Mouse (Mus musculus): ENCODE results near the gene Atf3. TPM values are rescaled to one million over a fixed set of nuclear protein-coding genes. Genes with fewer than 3 reads are reported as not detected.
"Not testable (repeated sequence)": the region's sequence is repeated elsewhere in the genome, so short reads cannot be mapped to it uniquely, and the experiment has no call there.

Gene Atf3
- polyA plus RNA-seq, 1 experiment from 2014 or later = 8.2 TPM

- Histone ChIP-seq H3K27me3 (replicated peaks; ENCODE audit: insufficient read depth, low read length) (no peaks in the 10 kb centered on the region), H3K4me3 (ENCODE audit: low read depth, low read length) (no peak overlapping the region), H3K9me3 (ENCODE audit: low read length) (no peaks in the 10 kb centered on the region), H3K27ac (ENCODE audit: low read length) (no peak overlapping the region), H3K9ac (replicated peaks; ENCODE audit: low read depth) (no peak overlapping the region), H3K4me1 (ENCODE audit: insufficient read depth, low read depth, low read length) (no peaks in the 10 kb centered on the region), H3K4me2 (replicated peaks; ENCODE audit: low read depth, low read length) (no peak overlapping the region), H3K36me3 (ENCODE audit: insufficient read depth, low read length) (no peaks in the 10 kb centered on the region)
- DNase-seq (ENCODE audit: low spot score) = peak; percentile 33
- TF ChIP-seq CTCF (IDR thresholded peaks at IDR 0.05) = no peak
- TF ChIP-seq EP300 (IDR thresholded peaks at IDR 0.05) = no peak
- 22% methylated on average over 3 of the region's 3 CpGs for WGBS
- no peak; the same call in 1 of the 2 replicates for ATAC-seq
These were observed 63.5 kb downstream of the Atf3 start for GRCm38 (mm10) chr1:191154314-191154713.

DNA sequence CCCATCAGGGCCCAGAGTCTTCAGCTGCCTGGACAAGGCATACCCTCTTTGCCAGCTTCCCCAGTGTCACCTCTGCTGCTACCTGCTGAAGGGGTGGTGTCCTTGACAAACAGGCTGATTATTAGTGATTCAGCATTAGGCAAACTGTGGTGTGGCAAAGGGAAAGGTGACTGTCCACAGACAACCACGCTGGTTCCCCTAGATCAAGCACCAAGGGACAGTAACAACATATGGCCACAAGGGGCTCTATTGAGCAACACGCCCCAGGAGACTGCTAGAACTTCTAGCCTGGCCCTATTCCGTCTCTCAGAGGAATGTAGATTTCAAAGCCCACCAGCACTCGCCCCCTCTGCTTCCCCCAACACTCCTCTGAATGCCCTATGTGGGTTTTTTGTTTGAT is 64.8 kb downstream of the Atf3 start:
- H3K9me3 ChIP-seq (ENCODE audit: low read length) = no peaks in the 10 kb centered on the region
- ATAC-seq (peak; percentile 40; the same call in 1 of the 2 replicates), DNase-seq (ENCODE audit: low spot score) (peak; percentile 61)
- H3K36me3 ChIP-seq (ENCODE audit: insufficient read depth, low read length) = no peaks in the 10 kb centered on the region
- H3K4me3 ChIP-seq (ENCODE audit: low read depth, low read length) = no peak overlapping the region
- 24% methylated on average over 4 of the region's 4 CpGs for WGBS
- no peaks in the 10 kb centered on the region for H3K4me1 ChIP-seq (ENCODE audit: insufficient read depth, low read depth, low read length)
- no peak overlapping the region for H3K27ac ChIP-seq (ENCODE audit: low read length)
- H3K4me2 ChIP-seq (replicated peaks; ENCODE audit: low read depth, low read length) = no peak overlapping the region
- H3K9ac ChIP-seq (replicated peaks; ENCODE audit: low read depth) = no peak overlapping the region
- TF ChIP-seq CTCF (IDR thresholded peaks at IDR 0.05) (peak; percentile 86), EP300 (IDR thresholded peaks at IDR 0.05) (no peak)
- H3K27me3 ChIP-seq (replicated peaks; ENCODE audit: insufficient read depth, low read length) = no peaks in the 10 kb centered on the region

DNA sequence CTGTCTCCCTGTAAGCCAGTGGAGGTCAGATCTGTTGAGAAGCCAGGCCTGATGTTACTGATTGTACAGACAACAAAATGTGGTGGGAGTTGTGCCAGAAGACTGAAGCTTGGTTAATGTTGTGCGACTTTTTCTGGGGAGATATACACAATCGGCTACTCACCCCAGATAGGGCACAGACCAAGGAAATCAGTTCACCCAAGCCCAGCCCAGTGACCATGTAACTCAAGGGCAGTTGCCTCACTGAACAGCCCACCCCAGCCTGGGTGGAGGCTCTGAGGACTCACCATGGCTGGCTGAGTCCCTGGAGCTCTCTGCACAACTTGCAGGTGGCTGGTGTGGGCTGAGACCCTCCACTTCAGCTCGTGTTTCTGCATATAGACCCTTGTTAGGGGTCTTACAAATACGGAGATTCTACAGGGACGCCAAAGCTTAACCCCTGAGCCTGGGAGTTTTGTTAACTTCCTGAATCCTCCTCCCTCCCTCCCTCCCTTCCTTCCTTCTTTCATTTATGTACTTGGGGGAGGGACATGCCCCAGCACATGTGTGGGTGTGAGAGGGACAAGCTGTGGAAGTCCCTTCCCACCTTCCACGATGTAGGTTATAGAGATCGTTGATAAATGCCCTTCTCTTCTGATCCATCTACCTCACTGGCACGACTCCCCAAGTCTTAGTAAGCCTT is 66.8 kb downstream of the Atf3 start:
- TF ChIP-seq EP300 (IDR thresholded peaks at IDR 0.05) (no peak), CTCF (IDR thresholded peaks at IDR 0.05) (no peak)
- Histone ChIP-seq H3K27ac (ENCODE audit: low read length) (no peak overlapping the region), H3K4me2 (replicated peaks; ENCODE audit: low read depth, low read length) (no peak overlapping the region), H3K4me3 (ENCODE audit: low read depth, low read length) (no peak overlapping the region), H3K36me3 (ENCODE audit: insufficient read depth, low read length) (no peaks in the 10 kb centered on the region), H3K9me3 (ENCODE audit: low read length) (no peaks in the 10 kb centered on the region), H3K27me3 (replicated peaks; ENCODE audit: insufficient read depth, low read length) (no peaks in the 10 kb centered on the region), H3K4me1 (ENCODE audit: insufficient read depth, low read depth, low read length) (no peaks in the 10 kb centered on the region), H3K9ac (replicated peaks; ENCODE audit: low read depth) (no peak overlapping the region)
- 57% methylated on average over 8 of the region's 8 CpGs for WGBS
- peak; percentile 71 for DNase-seq (ENCODE audit: low spot score)
- no peak for ATAC-seq

- not testable (repeated sequence) for H3K4me3 ChIP-seq (ENCODE audit: low read depth, low read length); ATAC-seq; H3K9me3 ChIP-seq (ENCODE audit: low read length); H3K4me1 ChIP-seq (ENCODE audit: insufficient read depth, low read depth, low read length); H3K27ac ChIP-seq (ENCODE audit: low read length); H3K4me2 ChIP-seq (replicated peaks; ENCODE audit: low read depth, low read length); H3K36me3 ChIP-seq (ENCODE audit: insufficient read depth, low read length); DNase-seq (ENCODE audit: low spot score); H3K9ac ChIP-seq (replicated peaks; ENCODE audit: low read depth); H3K27me3 ChIP-seq (replicated peaks; ENCODE audit: insufficient read depth, low read length)
- WGBS = 66% methylated on average over 5 of the region's 5 CpGs
These were observed 68.3 kb downstream of the Atf3 start for GRCm38 (mm10) chr1:191149489-191149888.

DNA sequence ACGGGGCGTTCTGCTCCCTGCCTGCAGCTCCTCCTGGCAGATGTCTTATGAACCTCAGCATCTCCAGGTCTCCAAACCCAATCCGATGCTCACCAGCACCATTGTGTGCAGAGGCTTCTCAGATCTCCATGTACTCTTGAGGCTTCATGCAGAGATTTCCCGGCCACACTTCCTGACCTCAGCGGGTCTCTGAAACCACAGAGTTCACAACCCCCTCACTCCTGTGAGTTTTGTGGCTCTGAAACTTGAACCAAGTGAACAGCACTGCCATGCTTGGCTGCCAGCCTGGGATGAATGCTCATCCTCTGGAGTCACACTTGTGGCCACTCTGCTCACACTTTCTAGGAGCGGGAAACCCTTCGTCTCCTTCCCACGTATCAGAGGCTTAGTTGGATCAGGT is 76.9 kb downstream of the Atf3 start:
- Histone ChIP-seq H3K27ac (ENCODE audit: low read length) (no peak overlapping the region), H3K4me1 (ENCODE audit: insufficient read depth, low read depth, low read length) (no peaks in the 10 kb centered on the region), H3K4me3 (ENCODE audit: low read depth, low read length) (no peak overlapping the region), H3K36me3 (ENCODE audit: insufficient read depth, low read length) (no peaks in the 10 kb centered on the region), H3K9me3 (ENCODE audit: low read length) (no peaks in the 10 kb centered on the region), H3K9ac (replicated peaks; ENCODE audit: low read depth) (no peak overlapping the region), H3K4me2 (replicated peaks; ENCODE audit: low read depth, low read length) (no peak overlapping the region), H3K27me3 (replicated peaks; ENCODE audit: insufficient read depth, low read length) (no peaks in the 10 kb centered on the region)
- TF ChIP-seq CTCF (IDR thresholded peaks at IDR 0.05) (no peak), EP300 (IDR thresholded peaks at IDR 0.05) (no peak)
- no peak for DNase-seq (ENCODE audit: low spot score)
- WGBS = 80% methylated on average over 8 of the region's 8 CpGs
- ATAC-seq = no peak

GRCm38 (mm10) chr1:191138874-191139495 is 78.9 kb downstream of the Atf3 start:
- Histone ChIP-seq H3K36me3 (ENCODE audit: insufficient read depth, low read length) (no peaks in the 10 kb centered on the region), H3K4me2 (replicated peaks; ENCODE audit: low read depth, low read length) (no peak overlapping the region), H3K9me3 (ENCODE audit: low read length) (no peaks in the 10 kb centered on the region), H3K27me3 (replicated peaks; ENCODE audit: insufficient read depth, low read length) (no peaks in the 10 kb centered on the region), H3K27ac (ENCODE audit: low read length) (no peak overlapping the region), H3K4me1 (ENCODE audit: insufficient read depth, low read depth, low read length) (no peaks in the 10 kb centered on the region), H3K4me3 (ENCODE audit: low read depth, low read length) (no peak overlapping the region), H3K9ac (replicated peaks; ENCODE audit: low read depth) (no peak overlapping the region)
- no peak for ATAC-seq
- TF ChIP-seq EP300 (IDR thresholded peaks at IDR 0.05) (no peak), CTCF (IDR thresholded peaks at IDR 0.05) (no peak)
- no peak for DNase-seq (ENCODE audit: low spot score)
- 50% methylated on average over 7 of the region's 7 CpGs for WGBS

Data from lung, postnatal 0 days (tissue).